Mouse (Mus musculus) stomach, embryonic 16.5 days (tissue): ENCODE data around the gene Mical2. TPM values are rescaled to one million over a fixed set of nuclear protein-coding genes. Genes with fewer than 3 reads are reported as not detected.

Experiments
- ATAC-seq: fragments of 200-750 bp; cut with Nextera tagmentation; 2 replicates; pipeline ENCODE4 v1.8.0; 2017; ENCODE audit warnings: moderate number of reproducible peaks, moderate TSS enrichment; ENCODE audit not compliant: insufficient read depth, low FRiP score
- H3K27ac ChIP-seq: fragments of 300-500 bp; sonication (generic); 2 replicates; pipeline ENCODE4 v1.5.1; 2014; ENCODE audit warnings: low read length
- H3K27me3 ChIP-seq: fragments of 300-500 bp; sonication (generic); 2 replicates; pipeline ENCODE4 v1.6.1; 2014; ENCODE audit warnings: low read length, control low read depth, mixed read lengths; ENCODE audit not compliant: control insufficient read depth, insufficient read depth
- H3K36me3 ChIP-seq: fragments of 300-500 bp; sonication (generic); 2 replicates; pipeline ENCODE4 v1.6.1; 2014; ENCODE audit warnings: low read length; ENCODE audit not compliant: control insufficient read depth, insufficient read depth
- H3K4me1 ChIP-seq: fragments of 300-500 bp; sonication (generic); 2 replicates; pipeline ENCODE4 v1.6.1; 2014; ENCODE audit warnings: low read length, control low read depth, mixed read lengths; ENCODE audit not compliant: control insufficient read depth, insufficient read depth
- H3K4me2 ChIP-seq: fragments of 300-500 bp; sonication (generic); 2 replicates; pipeline ENCODE4 v1.6.1; 2014; ENCODE audit warnings: low read depth, low read length, mixed read lengths
- H3K4me3 ChIP-seq: fragments of 300-500 bp; sonication (generic); replicated peaks from 2 replicates; pipeline ENCODE4 v1.5.1; 2014; ENCODE audit warnings: mild to moderate bottlenecking, low read length
- H3K9ac ChIP-seq: fragments of 300-500 bp; sonication (generic); 2 replicates; pipeline ENCODE4 v1.6.1; 2014; ENCODE audit warnings: low read length
- H3K9me3 ChIP-seq: fragments of 300-500 bp; sonication (generic); replicated peaks from 2 replicates; pipeline ENCODE4 v1.6.1; 2016; ENCODE audit warnings: low read length, control low read depth; ENCODE audit not compliant: control insufficient read depth
- WGBS: fragments of 180-500 bp; shearing (Covaris S2); extraction: QIAGEN DNeasy Blood & Tissue Kit; methylation state at CpG from one replicate; pipeline ENCODE4 v1.1.7; 2014; 5-methylcytosine and 5-hydroxymethylcytosine counted together
- polyA plus RNA-seq: library from polyadenylated mRNA; unstranded; fragments of >200 nt; fragmentation: Nextera tagmentation; extraction: Ambion mirVana; gene quantifications from 2 replicates; pipeline ENCODE4 v1.2.1, GENCODE M21; 2015

Mical2 gene
- polyA plus RNA-seq, 1 experiment from 2014 or later = 13.2 TPM

GRCm38 (mm10) chr7:112320052-112320730 is 94.5 kb downstream of the Mical2 start:
- 92% methylated on average over 3 of the region's 3 CpGs for WGBS
- ATAC-seq = no peak

DNA sequence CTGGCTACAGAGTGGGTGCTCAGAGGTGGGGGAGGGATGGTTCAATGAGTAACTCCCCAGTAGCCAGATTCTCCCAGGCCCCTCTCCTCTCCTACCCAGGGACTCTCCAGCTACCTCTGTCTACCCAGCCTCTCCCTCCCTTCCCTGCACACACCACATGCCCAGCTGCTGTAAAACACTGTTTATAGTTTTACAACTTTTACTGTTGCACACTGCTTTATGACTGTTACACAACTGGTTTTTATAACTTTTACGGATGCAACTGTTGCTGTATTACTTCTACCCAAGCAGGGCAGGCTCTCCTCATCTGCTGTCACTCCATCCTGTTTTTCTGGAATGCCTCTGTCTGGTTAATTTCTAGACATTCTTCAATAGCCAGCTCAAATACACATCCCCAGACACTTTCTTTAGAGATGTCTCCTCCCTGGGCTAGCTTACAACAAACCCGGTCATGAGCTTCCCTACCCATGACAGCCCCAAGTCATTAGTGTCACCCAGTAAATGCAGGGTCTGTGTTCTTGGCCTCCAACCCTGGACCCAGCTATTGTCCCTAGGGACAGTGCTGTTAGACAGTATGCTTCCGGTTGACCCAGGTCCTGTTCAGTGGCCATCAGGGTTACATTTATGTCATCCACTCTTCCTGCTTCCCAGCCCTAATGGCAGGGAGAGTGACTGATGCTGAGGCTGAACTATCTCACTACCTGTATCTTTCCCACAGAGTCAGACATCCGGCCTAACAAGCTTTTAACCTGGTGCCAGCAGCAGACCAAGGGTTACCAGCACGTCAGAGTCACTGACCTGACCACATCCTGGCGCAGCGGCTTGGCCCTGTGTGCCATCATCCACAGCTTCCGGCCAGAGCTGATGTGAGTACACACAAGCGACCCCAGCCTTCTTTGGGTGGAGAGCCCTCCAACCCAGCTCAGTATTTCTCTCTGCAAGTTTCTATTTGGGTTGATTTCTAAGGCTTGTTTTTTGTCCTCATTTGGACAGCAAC is 96.4 kb downstream of the Mical2 start:
- H3K36me3 ChIP-seq = peaks cover 4% of the 10 kb centered on the region; the same call in 1 of the 2 replicates
- H3K4me2 ChIP-seq = no peak overlapping the region
- H3K27ac ChIP-seq = no peak overlapping the region
- WGBS = 80% methylated on average over 9 of the region's 9 CpGs
- no peak overlapping the region for H3K4me3 ChIP-seq
- no peaks in the 10 kb centered on the region for H3K9me3 ChIP-seq
- H3K27me3 ChIP-seq = no peaks in the 10 kb centered on the region
- no peak for ATAC-seq
- H3K9ac ChIP-seq = no peak overlapping the region
- H3K4me1 ChIP-seq = no peaks in the 10 kb centered on the region

More at GRCm38 (mm10) chr7:112320052-112320730, 94.5 kb downstream of the Mical2 start:
- Histone ChIP-seq H3K36me3 (peaks cover 4% of the 10 kb centered on the region; the same call in 1 of the 2 replicates), H3K4me1 (no peaks in the 10 kb centered on the region), H3K4me3 (no peak overlapping the region), H3K9ac (no peak overlapping the region), H3K4me2 (no peak overlapping the region), H3K27ac (no peak overlapping the region), H3K9me3 (no peaks in the 10 kb centered on the region), H3K27me3 (no peaks in the 10 kb centered on the region)

- Histone ChIP-seq H3K27me3 (no peaks in the 10 kb centered on the region), H3K9ac (no peak overlapping the region), H3K4me3 (no peak overlapping the region), H3K27ac (no peak overlapping the region), H3K36me3 (no peaks in the 10 kb centered on the region), H3K4me1 (no peaks in the 10 kb centered on the region), H3K4me2 (no peak overlapping the region), H3K9me3 (no peaks in the 10 kb centered on the region)
- ATAC-seq = no peak
- WGBS = 91% methylated on average over 5 of the region's 5 CpGs
These were observed 98.9 kb downstream of the Mical2 start for GRCm38 (mm10) chr7:112324577-112324976.

- 78% methylated on average over 4 of the region's 4 CpGs for WGBS
- H3K4me1 ChIP-seq = no peaks in the 10 kb centered on the region
- no peak overlapping the region for H3K27ac ChIP-seq
- no peak overlapping the region for H3K9ac ChIP-seq
- ATAC-seq = no peak
- no peak overlapping the region for H3K4me2 ChIP-seq
- H3K9me3 ChIP-seq = no peaks in the 10 kb centered on the region
- H3K4me3 ChIP-seq = no peak overlapping the region
- H3K27me3 ChIP-seq = no peaks in the 10 kb centered on the region
- no peaks in the 10 kb centered on the region for H3K36me3 ChIP-seq
These were observed 101.2 kb downstream of the Mical2 start for GRCm38 (mm10) chr7:112326852-112327251.

GRCm38 (mm10) chr7:112328969-112329368 is 103.3 kb downstream of the Mical2 start:
- no peaks in the 10 kb centered on the region for H3K27me3 ChIP-seq
- no peak overlapping the region for H3K4me3 ChIP-seq
- H3K27ac ChIP-seq = no peak overlapping the region
- no peak for ATAC-seq
- no peak overlapping the region for H3K4me2 ChIP-seq
- H3K9ac ChIP-seq = no peak overlapping the region
- no peaks in the 10 kb centered on the region for H3K36me3 ChIP-seq
- no peaks in the 10 kb centered on the region for H3K9me3 ChIP-seq
- no peaks in the 10 kb centered on the region for H3K4me1 ChIP-seq
- 34% methylated on average over 1 of the region's 1 CpGs for WGBS

DNA sequence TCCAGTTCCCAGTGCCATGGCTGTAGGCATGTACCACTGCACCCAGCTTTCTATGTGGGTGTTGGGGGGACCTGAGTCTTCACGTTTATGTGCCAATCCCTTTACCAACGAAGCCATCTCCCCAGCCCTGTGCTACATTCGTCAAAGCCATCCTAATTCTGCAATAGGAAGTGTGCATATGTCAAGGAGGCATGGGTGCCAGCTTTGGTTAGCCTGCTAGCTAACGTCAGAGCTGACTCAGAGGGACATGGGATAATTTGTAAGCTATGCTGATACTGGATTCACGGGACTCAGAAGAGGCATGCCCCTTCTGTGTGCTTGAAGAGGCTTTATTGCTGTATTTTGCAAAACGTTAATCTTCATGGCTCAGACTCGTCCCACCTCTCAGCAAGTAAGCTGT is 103.8 kb downstream of the Mical2 start:
- H3K36me3 ChIP-seq = no peaks in the 10 kb centered on the region
- no peak overlapping the region for H3K27ac ChIP-seq
- WGBS = 73% methylated on average over 7 of the region's 7 CpGs
- H3K27me3 ChIP-seq = no peaks in the 10 kb centered on the region
- H3K9ac ChIP-seq = no peak overlapping the region
- no peaks in the 10 kb centered on the region for H3K4me1 ChIP-seq
- no peaks in the 10 kb centered on the region for H3K9me3 ChIP-seq
- ATAC-seq = no peak
- H3K4me3 ChIP-seq = no peak overlapping the region
- H3K4me2 ChIP-seq = no peak overlapping the region

DNA sequence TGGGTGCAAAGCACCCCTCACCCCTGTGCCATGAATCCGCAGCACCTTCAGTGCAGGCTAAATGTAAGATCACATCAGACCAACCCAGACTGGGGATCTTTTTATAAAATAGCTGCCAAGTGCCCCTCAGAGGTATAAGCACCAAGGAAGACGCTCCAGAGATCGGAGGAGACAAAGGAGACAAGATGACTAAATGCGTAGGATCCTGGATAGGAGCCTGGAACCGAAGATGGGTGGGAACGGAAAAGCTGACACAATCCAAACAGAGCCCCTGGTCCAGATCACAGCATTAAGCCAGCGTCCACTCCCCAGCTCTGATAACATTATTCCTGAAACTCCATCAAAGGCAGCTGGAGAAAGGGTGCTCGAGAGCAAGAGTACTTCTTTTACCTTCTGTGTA is 105.3 kb downstream of the Mical2 start:
- Histone ChIP-seq H3K9ac (no peak overlapping the region), H3K4me3 (no peak overlapping the region), H3K4me1 (peaks cover 2% of the 10 kb centered on the region; the same call in 1 of the 2 replicates), H3K27me3 (no peaks in the 10 kb centered on the region), H3K27ac (no peak overlapping the region), H3K36me3 (no peaks in the 10 kb centered on the region), H3K4me2 (no peak overlapping the region), H3K9me3 (no peaks in the 10 kb centered on the region)
- no peak for ATAC-seq
- 54% methylated on average over 8 of the region's 8 CpGs for WGBS

- Histone ChIP-seq H3K36me3 (no peaks in the 10 kb centered on the region), H3K9me3 (no peaks in the 10 kb centered on the region)
- 77% methylated on average over 8 of the region's 8 CpGs for WGBS
These were observed 106.1 kb downstream of the Mical2 start for GRCm38 (mm10) chr7:112331804-112332203.

DNA sequence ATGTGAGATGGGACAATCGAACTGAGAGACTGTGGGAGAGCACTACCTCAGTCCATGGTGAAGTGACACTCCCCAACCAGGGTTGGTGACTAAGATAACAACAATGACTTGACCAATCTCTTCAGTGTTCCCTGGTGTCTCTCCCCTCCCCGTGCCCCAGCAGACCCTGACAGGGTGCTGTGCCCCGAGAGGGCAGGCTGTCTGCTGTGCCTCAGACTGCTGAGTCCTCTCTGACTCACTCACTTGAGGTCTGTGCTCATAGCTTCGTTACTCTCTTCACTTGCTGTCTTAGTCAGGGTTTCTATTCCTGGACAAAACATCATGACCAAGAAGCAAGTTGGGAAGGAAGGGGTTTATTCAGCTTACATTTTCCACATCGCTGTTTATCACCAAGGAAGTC is 106.8 kb downstream of the Mical2 start:
- no peak for ATAC-seq
- Histone ChIP-seq H3K27me3 (no peaks in the 10 kb centered on the region), H3K4me2 (no peak overlapping the region), H3K4me1 (peaks cover 10% of the 10 kb centered on the region), H3K9me3 (no peaks in the 10 kb centered on the region), H3K36me3 (no peaks in the 10 kb centered on the region), H3K9ac (no peak overlapping the region), H3K4me3 (no peak overlapping the region), H3K27ac (no peak overlapping the region)
- 67% methylated on average over 5 of the region's 5 CpGs for WGBS

More at GRCm38 (mm10) chr7:112331804-112332203, 106.1 kb downstream of the Mical2 start:
- Histone ChIP-seq H3K4me1 (peaks cover 7% of the 10 kb centered on the region; the same call in 1 of the 2 replicates), H3K9ac (no peak overlapping the region), H3K27ac (no peak overlapping the region), H3K4me2 (no peak overlapping the region), H3K4me3 (no peak overlapping the region), H3K27me3 (no peaks in the 10 kb centered on the region)
- no peak for ATAC-seq
